Mouse (Mus musculus) telencephalon, adult 2 months (tissue): ENCODE measurements at regions not wholly inside any gene's neighbourhood (a gene's known extent, or its start where the extent isn't known, plus 50 kb on each side); places are given as distances from the start of the nearest gene placed in this dataset.
"Not testable (repeated sequence)": the region's sequence is repeated elsewhere in the genome, so short reads cannot be mapped to it uniquely, and the experiment has no call there.

Experiments
- DNase-seq: peaks from one replicate; pipeline ENCODE4 v3.0.0-alpha.2; 2011; ENCODE audit warnings: low read depth, low spot score

- DNase-seq: no peak
These were observed 71.4 kb downstream of the Gm21833 start for GRCm38 (mm10) chr16:82899611-82900010.

- DNase-seq: no peak
These were observed 92.4 kb downstream of the Gm21833 start for GRCm38 (mm10) chr16:82920533-82920932.

- DNase-seq: not testable (repeated sequence)
These were observed 130.8 kb downstream of the Gm21833 start for GRCm38 (mm10) chr16:82958951-82959350.

GRCm38 (mm10) chr16:82991705-82992104, 163.5 kb downstream of the Gm21833 start:
- DNase-seq: peak; percentile 28

GRCm38 (mm10) chr16:82997861-82998260, 169.7 kb downstream of the Gm21833 start:
- DNase-seq: no peak

- DNase-seq: peak; percentile 52
These were observed 193.1 kb downstream of the Gm21833 start for GRCm38 (mm10) chr16:83021311-83021710.

- no peak for DNase-seq
These were observed 235.2 kb downstream of the Gm21833 start for GRCm38 (mm10) chr16:83063423-83063822.

GRCm38 (mm10) chr16:83071488-83071887, 243.3 kb downstream of the Gm21833 start:
- DNase-seq: peak; percentile 1

GRCm38 (mm10) chr16:83092059-83092458, 263.9 kb downstream of the Gm21833 start:
- no peak for DNase-seq

GRCm38 (mm10) chr16:83111128-83111527, 282.9 kb downstream of the Gm21833 start:
- peak; percentile 77 for DNase-seq

GRCm38 (mm10) chr16:83131876-83132275, 303.7 kb downstream of the Gm21833 start:
- DNase-seq: no peak

- DNase-seq: no peak
These were observed 344.8 kb downstream of the Gm21833 start for GRCm38 (mm10) chr16:83173021-83173420.

- peak; percentile 77 for DNase-seq
These were observed 365.3 kb downstream of the Gm21833 start for GRCm38 (mm10) chr16:83193441-83193953.

GRCm38 (mm10) chr16:83197812-83198211, 369.6 kb downstream of the Gm21833 start:
- DNase-seq: no peak
